Mouse (Mus musculus): ENCODE results near the gene Skp1a.

Gene Skp1a

GRCm38 (mm10) chr11:52278991-52279390 is 47.2 kb downstream of the Skp1a start:
- DNase-seq = no peak

- DNase-seq = peak; percentile 58
Observed at GRCm38 (mm10) chr11:52279611-52280145, 47.9 kb downstream of the Skp1a start.

DNA sequence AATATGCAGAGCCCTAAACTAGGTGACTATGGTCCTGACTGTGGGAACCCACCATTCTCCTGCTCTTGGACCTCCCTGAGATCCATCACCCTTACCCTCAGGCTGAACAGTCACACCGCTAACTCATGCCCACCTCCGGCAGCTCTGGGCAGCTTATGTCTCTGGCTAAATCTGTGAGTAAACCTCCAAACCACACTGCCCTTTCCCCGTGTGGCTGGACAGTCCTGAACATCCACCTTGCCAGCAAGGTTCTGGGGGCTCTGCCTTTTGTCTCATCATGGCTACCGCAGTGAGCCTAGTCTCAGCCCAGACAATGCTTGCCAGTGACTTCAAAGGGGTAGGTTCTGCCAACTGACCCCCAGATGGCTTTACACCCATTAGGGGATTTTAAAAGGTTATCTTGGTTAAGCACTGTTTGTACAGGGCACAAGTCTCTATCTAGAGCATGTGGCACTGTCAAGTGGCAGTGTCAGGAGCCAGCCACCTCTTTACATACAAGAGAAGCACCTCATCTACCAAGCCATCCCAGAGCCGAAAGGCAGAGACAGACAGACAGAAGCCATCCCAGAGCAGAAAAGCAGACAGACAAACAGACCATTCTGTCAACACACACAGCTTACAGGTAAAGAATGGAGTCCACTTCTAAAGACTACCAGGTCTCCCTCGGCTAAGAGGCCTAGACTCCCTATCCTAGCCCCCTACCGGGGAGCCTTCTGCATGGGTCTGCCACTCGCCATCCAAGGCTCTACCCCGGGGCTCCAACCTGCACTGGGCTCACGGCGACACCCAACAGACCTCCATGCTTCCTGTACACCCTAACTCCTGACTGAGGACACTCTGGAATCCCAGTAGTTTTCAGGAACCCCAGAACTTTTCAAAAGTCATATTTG is 49.0 kb downstream of the Skp1a start:
- DNase-seq = peak; percentile 74

- peak; percentile 69 for DNase-seq
Observed at GRCm38 (mm10) chr11:52281568-52282328, 50.0 kb downstream of the Skp1a start.

GRCm38 (mm10) chr11:52282420-52282773 is 50.6 kb downstream of the Skp1a start:
- DNase-seq = peak; percentile 83

DNA sequence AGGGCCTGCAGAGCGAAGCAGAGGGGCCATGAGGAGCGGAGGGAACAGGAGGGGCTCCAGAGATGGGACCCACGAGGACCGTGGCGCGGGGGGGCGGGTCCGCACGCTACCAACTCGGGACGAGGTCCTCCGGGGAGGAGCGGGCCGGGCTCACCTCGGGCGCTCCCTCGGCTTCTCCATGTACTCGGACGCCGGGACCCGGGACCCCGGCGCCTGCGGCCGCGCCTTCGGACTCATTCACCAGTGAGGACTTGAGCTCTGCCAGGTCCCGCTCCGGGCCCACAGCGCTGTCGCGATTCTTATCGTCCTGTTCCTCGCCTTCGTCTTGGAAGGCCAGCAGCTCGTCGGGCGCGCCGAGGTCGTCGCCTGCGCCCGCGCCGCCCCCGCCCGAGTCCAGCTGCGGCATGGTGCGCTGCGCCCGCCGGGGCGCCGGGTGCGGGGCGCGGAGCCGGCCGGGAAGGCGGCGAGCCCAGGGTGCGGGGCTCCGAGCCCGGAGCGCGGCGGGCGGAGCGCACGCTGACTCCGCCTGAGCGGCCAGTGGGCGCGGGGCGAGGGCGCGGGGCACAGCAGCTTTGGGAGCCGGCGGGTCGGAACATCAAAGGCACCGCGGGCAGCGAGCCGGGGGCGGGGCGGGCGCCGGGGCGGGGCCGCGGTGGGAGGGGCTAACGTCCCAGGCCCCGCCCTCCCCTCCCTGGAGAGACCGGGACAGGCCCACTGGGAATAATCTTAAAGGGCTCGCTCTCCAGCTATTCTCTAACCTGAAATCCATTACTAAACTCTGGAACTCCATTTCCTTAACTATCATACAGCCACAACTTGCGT is 51.2 kb downstream of the Skp1a start, which contains the start of gene Tcf7:
TSS of gene Tcf7 (minus strand) at position 241 of the 822 bp plus-strand sequence.
- DNase-seq = peak; percentile 89

DNA sequence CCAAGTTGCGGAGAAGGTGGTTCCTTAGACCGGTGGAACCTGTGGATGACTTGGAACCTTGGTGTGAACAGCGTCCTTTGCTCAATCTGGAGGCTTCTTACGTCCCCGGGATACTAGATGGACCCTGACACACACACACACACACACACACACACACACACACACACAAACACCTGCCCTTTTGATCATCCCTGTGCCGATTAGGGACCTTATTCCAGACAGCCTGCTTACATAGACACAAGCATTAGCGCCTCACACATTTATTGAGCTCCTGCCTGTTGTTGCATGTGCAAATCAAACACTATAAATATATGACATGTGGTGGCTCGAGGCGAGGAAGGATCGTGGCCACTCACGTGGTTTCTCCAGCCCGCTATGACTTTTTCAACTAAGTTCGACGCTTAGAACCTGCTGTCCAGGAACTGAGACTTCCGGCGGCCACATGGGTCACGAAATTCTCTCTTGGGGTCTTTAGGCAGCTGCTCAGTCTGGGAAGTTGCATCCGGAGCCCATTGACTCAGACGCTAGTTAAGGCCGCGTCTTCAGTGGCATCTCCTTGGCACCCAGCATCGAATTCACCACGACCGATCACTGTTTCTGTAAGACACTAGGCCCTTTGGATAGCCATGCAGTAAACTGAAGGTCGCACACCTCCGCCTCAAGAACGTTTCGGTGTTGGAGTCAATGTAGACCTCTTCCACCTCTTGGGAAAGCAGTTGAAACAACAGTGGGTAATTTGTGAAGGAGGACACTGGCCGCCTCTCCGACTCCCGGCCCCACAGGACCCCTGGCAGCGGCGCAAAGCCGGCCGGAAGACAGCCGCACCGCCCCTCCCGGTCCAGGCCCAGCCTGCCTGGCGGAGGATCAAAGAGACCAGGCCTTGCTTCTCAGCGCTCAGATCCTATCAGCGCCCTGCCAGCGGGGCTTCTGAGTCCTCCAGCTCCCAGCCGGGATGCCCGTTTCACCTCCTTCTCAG is 52.1 kb downstream of the Skp1a start:
- DNase-seq = peak; percentile 80

DNA sequence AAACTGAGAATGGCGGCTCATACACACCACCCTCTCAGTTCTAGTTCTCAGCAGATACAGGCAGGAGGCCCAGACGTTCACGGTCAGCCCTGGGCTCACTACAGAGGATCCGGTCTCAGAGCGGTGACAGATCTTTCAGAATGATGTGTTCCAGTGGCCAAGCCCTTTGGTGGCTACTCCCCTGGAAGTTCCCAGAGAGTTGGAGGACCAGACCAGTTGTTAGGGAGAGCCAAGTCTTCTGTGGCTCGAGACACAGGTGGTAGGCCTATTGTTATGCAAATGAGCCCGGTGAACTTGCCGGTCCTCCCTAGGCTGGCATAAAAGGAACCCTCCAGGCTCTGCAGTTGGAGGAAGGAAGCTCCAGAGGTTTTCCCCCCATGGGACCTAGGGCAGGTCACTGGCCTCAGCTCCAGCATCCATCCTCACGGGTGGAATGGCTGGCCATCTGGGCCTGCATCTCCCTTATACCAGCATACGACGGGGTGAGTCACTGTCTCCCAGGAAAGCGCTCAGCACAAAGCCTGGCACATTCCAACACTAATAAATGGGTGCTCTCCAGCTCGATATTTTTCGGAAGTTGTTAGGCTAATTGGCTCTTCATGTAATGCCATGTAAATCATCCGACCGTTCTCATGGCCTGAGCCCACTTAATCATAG is 54.6 kb downstream of the Skp1a start:
- DNase-seq = peak; percentile 28

- DNase-seq = peak; percentile 45
Observed at GRCm38 (mm10) chr11:52286958-52287305, 55.1 kb downstream of the Skp1a start.

DNA sequence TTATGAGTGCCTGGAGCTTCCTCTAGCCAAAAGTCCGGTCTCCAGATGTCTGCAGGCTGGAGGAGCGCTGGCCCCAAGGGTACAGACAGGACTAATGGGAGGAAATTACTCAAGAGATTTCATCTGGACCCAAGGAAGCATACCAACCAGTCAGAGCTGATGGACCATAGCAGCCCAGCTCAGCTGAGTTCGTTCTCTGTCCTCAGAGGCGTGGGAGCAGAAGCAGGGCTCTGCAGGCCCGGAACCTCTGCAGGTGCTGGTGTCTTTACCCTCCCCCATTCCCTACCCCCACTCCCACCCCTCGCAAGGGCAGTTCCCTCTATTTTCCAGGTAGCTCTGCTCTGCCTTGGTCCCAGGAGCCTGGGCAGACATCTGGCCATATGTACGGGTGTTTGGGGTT is 60.6 kb downstream of the Skp1a start:
- peak; percentile 62 for DNase-seq

GRCm38 (mm10) chr11:52292894-52293293 is 61.1 kb downstream of the Skp1a start:
- DNase-seq = peak; percentile 51

GRCm38 (mm10) chr11:52294103-52294502 is 62.3 kb downstream of the Skp1a start:
- no peak for DNase-seq
